Mouse (Mus musculus) urinary bladder, postnatal 36 days (tissue): ENCODE results near the gene Tbcc.

Experiments used
- DNase-seq, 2 experiments: peaks; one replicate each; pipeline ENCODE4 v3.0.0; 2022; ENCODE audit warnings: low spot score in 2 of 2, mixed read lengths in 1 of 2

Tbcc gene

GRCm38 (mm10) chr17:46870204-46870798, 20.2 kb upstream of the Tbcc start:
- no peak for DNase-seq

GRCm38 (mm10) chr17:46870913-46871312, 19.6 kb upstream of the Tbcc start:
- DNase-seq = no peak

- DNase-seq = no peak
These were observed 17.7 kb upstream of the Tbcc start for GRCm38 (mm10) chr17:46872806-46873205.

- peak; percentile 20 to 42 for DNase-seq
These were observed 16.4 kb upstream of the Tbcc start for GRCm38 (mm10) chr17:46874133-46874532.

DNA sequence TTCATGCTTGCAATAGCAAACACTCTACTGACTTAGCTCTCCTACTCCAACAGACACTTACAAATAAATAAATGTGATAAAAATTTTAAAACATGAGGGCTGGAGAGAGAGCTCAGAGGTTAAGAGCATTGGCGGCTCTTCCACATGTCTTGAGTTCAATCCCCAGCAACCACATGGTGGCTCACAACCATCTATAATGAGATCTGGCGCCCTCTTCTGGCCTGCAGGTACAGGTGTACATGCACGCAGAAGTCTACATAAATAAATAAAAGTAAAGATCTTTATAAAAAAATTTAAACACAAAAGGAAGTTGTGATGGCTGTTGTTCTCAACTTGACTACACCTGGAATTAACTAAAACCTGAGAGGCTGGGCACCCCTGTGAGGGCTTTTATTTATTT, 14.9 kb upstream of the Tbcc start:
- DNase-seq = no peak

- peak; percentile 36 to 67 for DNase-seq
These were observed 14.0 kb upstream of the Tbcc start for GRCm38 (mm10) chr17:46876371-46876950.

GRCm38 (mm10) chr17:46877061-46877460, 13.4 kb upstream of the Tbcc start:
- no peak for DNase-seq

- DNase-seq = peak in 1 of 2 experiments; percentile 49
These were observed 10.6 kb upstream of the Tbcc start for GRCm38 (mm10) chr17:46879841-46880311.

- no peak for DNase-seq
These were observed 10.2 kb upstream of the Tbcc start for GRCm38 (mm10) chr17:46880322-46880721.

DNA sequence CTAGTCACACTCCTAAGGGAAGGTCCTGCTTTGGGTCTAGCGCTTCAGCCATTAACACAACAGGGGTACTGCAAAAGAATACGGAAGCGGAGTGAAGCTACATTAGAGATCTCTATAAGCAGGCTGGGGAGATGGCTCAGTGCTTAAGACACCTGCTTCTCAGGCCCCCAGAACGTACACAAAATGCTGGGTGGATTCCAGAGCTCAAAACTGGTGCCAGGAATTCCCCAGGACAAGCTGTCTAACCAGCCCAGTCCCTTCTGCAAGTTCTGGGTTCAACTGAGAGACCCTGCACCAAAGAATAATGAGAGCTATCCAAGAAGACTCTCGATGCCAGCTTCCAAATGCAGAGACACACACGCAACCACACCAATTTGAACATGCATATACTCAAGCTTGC, 8.8 kb upstream of the Tbcc start:
- no peak for DNase-seq

DNA sequence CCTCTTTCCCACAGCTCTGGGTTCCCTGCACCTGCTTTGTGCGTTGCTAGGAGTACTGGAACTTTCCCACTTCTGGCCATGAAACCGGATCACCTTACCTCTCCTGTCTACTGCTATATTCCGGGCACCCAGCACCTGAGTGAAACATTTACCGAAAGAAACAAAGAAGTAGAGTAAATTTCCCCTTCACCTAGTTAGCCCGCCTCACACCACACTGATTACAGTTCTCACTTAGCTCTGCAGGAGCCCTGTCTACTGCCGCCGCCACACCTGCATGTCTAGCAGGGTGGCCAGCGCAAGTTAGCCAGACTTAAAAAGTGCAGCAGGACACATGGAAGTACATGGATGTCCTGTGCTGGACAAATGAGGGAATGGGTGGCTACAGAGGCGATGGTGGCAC, 7.4 kb upstream of the Tbcc start:
- no peak for DNase-seq

GRCm38 (mm10) chr17:46884766-46885165, 5.7 kb upstream of the Tbcc start:
- no peak for DNase-seq

- DNase-seq = no peak
These were observed 5.1 kb upstream of the Tbcc start for GRCm38 (mm10) chr17:46885218-46885909.

- DNase-seq = no peak
These were observed 4.4 kb upstream of the Tbcc start for GRCm38 (mm10) chr17:46885910-46886643.

DNA sequence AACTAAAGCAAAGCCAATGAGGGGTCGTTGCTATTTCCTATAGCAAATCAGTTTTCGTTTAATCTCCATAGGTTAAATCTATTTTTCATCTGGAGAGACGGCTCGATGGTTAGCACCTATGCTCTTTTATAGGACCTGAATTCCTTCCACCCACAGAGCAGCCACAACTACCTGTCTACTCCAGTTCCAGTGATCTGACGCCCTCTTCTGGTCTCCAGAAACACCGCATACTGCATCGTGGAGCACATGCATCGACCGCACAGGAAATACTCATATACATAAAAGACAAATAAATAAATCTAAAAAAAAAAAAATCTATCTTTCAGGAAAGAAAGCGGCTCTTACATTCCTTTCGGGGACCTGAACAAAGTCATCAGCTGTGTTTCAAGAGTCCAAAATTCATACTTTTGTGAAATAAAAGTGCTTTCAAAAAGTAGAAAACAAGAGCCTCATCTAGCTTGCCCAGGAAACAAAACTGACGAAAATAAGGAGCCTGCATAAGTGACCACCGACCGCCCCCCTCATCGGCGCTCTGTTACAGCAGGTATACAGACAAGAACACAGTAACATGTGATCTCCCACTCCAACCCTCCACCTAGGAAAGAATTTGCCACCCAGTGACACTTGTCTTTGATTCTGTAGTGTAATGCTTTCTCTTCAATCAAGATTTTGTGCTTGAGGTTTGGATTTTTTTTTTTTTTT, 1.8 kb upstream of the Tbcc start:
- peak in 1 of 2 experiments; percentile 34 for DNase-seq

DNA sequence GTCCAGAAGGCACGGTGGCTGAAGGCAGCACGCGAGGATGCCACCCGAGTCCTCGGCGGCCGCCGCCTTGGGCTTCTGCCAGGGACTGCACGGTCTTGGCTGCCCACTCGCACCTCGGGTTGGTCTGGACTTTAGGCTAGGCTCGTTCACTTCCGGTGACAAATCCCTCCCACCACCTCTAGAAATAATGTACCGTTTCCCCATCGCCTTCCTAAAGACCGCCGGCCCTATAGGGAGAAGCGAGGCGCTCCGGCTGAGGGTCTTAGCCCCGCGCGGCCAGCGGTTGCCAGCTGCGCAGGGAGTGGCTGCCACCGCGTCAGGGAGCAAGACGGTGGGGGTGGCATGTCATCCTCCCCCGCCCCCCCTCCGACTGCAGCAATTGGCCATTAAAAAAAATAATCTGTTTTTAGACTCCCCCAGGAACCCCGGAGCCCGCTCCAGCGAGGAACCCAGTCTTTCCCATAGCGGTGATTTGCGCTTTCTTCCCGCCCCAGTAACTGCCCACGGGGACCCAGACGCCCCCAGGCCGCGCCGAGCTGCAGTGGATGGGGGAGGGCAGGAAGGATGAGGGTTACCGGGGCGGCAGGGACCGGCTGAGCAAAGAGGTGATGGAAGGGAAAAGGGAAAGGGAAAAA, 917 bp upstream of the Tbcc start:
- DNase-seq = peak; percentile 67 to 80

DNA sequence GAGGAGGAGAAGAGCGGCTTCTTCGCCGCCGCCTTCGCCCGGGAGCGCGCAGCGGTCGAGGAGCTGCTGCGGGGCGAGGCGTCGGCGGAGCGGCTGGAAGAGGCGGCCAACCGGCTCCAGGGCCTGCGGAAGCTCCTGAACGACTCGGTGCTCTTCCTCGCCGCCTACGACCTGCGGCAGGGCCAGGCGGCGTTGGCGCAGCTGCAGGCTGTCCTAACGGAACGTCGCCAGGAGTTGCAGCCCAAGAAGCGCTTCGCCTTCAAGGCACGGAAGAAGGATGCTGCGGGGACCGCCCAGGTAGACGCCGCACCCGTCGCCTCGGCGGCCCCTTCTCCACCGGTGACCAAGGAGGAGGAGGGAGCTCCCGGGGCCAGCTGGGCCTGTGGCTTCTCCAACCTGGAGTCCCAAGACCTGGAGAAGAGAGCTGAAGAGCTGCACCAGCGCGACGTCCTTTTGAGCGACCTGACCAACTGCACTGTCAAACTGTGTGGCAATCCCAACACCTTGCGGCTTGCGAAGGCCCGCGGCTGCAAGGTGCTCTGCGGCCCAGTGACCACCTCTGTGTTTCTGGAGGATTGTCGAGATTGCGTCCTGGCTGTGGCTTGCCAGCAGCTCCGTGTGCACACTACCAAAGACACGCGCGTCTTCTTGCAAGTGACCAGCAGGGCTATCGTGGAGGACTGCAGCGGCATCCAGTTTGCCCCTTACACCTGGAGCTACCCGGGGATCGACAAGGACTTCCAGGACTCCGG, 535 bp downstream of the Tbcc start:
- DNase-seq = peak; percentile 33 to 42

DNA sequence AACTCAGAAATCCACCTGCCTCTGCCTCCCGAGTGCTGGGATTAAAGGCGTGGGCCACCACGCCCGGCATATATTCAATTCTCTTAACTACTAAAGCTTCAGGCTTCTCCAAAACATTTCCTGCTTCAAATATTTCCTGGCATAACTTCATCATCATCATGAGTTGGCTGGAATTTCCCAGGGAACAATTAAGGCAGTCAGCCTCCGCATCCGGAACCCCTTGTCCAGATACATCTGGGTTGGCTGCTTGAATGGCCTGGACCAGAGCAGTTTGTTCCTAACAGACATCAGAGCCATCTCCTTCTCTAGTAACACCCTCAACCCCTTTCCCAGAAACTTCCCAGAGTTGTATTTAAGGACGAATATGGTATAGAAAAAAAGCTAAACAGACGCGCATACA, 4.9 kb downstream of the Tbcc start:
- DNase-seq = no peak

DNA sequence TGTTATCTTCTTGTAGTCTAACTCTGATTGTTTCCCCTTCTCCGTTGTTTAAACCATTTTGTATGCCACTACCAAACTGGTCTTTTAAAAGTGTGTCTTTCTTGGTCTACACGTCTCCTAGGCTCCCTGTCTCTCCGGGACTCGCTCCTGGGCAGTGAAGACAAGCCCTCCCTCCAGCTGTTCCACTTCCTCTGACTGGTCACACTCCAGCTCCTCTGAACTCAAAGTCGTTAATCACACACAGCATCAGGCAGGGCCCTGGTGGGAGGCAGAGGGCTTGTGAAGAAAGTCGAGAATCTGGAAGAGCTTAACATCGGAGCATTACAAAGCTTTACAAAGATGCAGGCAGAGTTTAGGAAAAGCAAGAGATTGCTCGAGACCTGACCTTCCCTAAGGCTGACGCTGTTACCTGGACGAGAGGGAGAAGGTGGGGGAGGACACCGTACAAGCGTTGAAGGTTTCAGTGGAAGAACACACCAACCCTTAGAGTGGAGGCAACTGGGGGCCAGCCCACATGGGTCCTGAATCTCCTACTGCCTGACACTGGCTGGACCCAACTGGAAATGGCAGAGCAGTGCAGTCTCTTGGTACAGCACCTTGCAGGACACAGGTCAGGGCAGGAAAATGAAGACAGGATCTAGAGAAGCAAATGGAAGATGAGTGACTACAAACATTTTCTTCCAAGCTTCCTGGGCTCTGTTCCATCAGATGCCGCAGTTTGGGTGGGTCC, 6.9 kb downstream of the Tbcc start:
- peak in 1 of 2 experiments; percentile 43 for DNase-seq

GRCm38 (mm10) chr17:46900941-46901340, 10.5 kb downstream of the Tbcc start:
- DNase-seq = no peak
